Mouse (Mus musculus) lung, embryonic 14.5 days (tissue): ENCODE measurements around the gene Naaladl2. TPM values are rescaled to one million over a fixed set of nuclear protein-coding genes. Genes with fewer than 3 reads are reported as not detected.
"Not testable (repeated sequence)": the region's sequence is repeated elsewhere in the genome, so short reads cannot be mapped to it uniquely, and the experiment has no call there.

Source experiments
- ATAC-seq: fragments of 200-750 bp; cut with Nextera tagmentation; 2 replicates; pipeline ENCODE4 v1.8.0; 2017; ENCODE audit warnings: mild to moderate bottlenecking, moderate TSS enrichment, moderate library complexity; ENCODE audit not compliant: insufficient read depth
- DNase-seq: peaks from one replicate; pipeline ENCODE4 v3.0.0-alpha.2; 2015
- H3K27ac ChIP-seq: fragments of 300-500 bp; sonication (generic); 2 replicates; pipeline ENCODE4 v1.5.1; 2014; ENCODE audit warnings: low read depth, mild to moderate bottlenecking, moderate library complexity
- H3K27me3 ChIP-seq: fragments of 300-500 bp; sonication (generic); 2 replicates; pipeline ENCODE4 v1.6.1; 2014; ENCODE audit warnings: low read length, control low read depth; ENCODE audit not compliant: insufficient read depth
- H3K36me3 ChIP-seq: fragments of 300-500 bp; sonication (generic); 2 replicates; pipeline ENCODE4 v1.6.1; 2014; ENCODE audit warnings: control low read depth; ENCODE audit not compliant: insufficient read depth
- H3K4me1 ChIP-seq: fragments of 300-500 bp; sonication (generic); 2 replicates; pipeline ENCODE4 v1.6.1; 2014; ENCODE audit warnings: antibody characterized with exemption, control low read depth; ENCODE audit not compliant: insufficient read depth
- H3K4me2 ChIP-seq: fragments of 300-500 bp; sonication (generic); 2 replicates; pipeline ENCODE4 v1.6.1; 2014; ENCODE audit warnings: mild to moderate bottlenecking
- H3K4me3 ChIP-seq: fragments of 300-500 bp; sonication (generic); 2 replicates; pipeline ENCODE4 v1.5.1; 2014; ENCODE audit warnings: low read depth, low read length
- H3K9ac ChIP-seq: fragments of 300-500 bp; sonication (generic); 2 replicates; pipeline ENCODE4 v1.6.1; 2014
- H3K9me3 ChIP-seq: fragments of 300-500 bp; sonication (generic); 2 replicates; pipeline ENCODE4 v1.6.1; 2016; ENCODE audit warnings: low read depth, low read length, control low read depth
- CTCF ChIP-seq: IDR thresholded peaks from 2 replicates; pipeline ENCODE4 v1.5.1; 2016; ENCODE audit warnings: antibody characterized with exemption, low read depth
- WGBS: fragments of 180-500 bp; shearing (Covaris S2); extraction: QIAGEN DNeasy Blood & Tissue Kit; methylation state at CpG from one replicate; pipeline ENCODE4 v1.1.7; 2014; 5-methylcytosine and 5-hydroxymethylcytosine counted together
- polyA plus RNA-seq: library from polyadenylated mRNA; unstranded; fragments of >200 nt; fragmentation: Nextera tagmentation; extraction: Ambion mirVana; gene quantifications from 2 replicates; pipeline ENCODE4 v1.2.1, GENCODE M21; 2014

Naaladl2 gene
- polyA plus RNA-seq, 1 experiment from 2014 or later = 1.8 TPM

- 69% methylated on average over 11 of the region's 11 CpGs for WGBS
- Histone ChIP-seq H3K4me1 (no peaks in the 10 kb centered on the region), H3K27me3 (no peaks in the 10 kb centered on the region), H3K4me2 (no peak overlapping the region), H3K9ac (no peak overlapping the region), H3K9me3 (no peaks in the 10 kb centered on the region), H3K27ac (no peak overlapping the region), H3K4me3 (no peak overlapping the region), H3K36me3 (no peaks in the 10 kb centered on the region)
- DNase-seq (no peak), ATAC-seq (no peak)
- TF ChIP-seq CTCF = peak; percentile 29
Measured at GRCm38 (mm10) chr3:24321489-24322405, 822.3 kb downstream of the Naaladl2 start.

GRCm38 (mm10) chr3:24314658-24315297 is 829.3 kb downstream of the Naaladl2 start:
- 29% methylated on average over 4 of the region's 4 CpGs for WGBS
- DNase-seq = no peak

GRCm38 (mm10) chr3:24225418-24225817 is 918.6 kb downstream of the Naaladl2 start:
- no peak for TF ChIP-seq CTCF
- WGBS = 57% methylated on average over 2 of the region's 2 CpGs
- Histone ChIP-seq H3K4me3 (no peak overlapping the region), H3K4me1 (no peaks in the 10 kb centered on the region), H3K9ac (no peak overlapping the region), H3K4me2 (no peak overlapping the region), H3K27ac (no peak overlapping the region), H3K9me3 (no peaks in the 10 kb centered on the region), H3K27me3 (no peaks in the 10 kb centered on the region), H3K36me3 (no peaks in the 10 kb centered on the region)
- DNase-seq (no peak), ATAC-seq (no peak)

More at GRCm38 (mm10) chr3:24314658-24315297, 829.3 kb downstream of the Naaladl2 start:
- no peak for TF ChIP-seq CTCF
- H3K4me3 ChIP-seq = no peak overlapping the region
- no peak for ATAC-seq
- H3K4me1 ChIP-seq = no peaks in the 10 kb centered on the region
- H3K4me2 ChIP-seq = no peak overlapping the region
- H3K9ac ChIP-seq = no peak overlapping the region
- no peak overlapping the region for H3K27ac ChIP-seq
- H3K36me3 ChIP-seq = no peaks in the 10 kb centered on the region
- no peaks in the 10 kb centered on the region for H3K27me3 ChIP-seq
- no peaks in the 10 kb centered on the region for H3K9me3 ChIP-seq

- WGBS = 96% methylated on average over 1 of the region's 1 CpGs
- H3K36me3 ChIP-seq = no peaks in the 10 kb centered on the region
Measured at GRCm38 (mm10) chr3:24217476-24217875, 926.6 kb downstream of the Naaladl2 start.

GRCm38 (mm10) chr3:24166531-24166930 is 977.5 kb downstream of the Naaladl2 start:
- TF ChIP-seq CTCF = no peak
- no peak for ATAC-seq
- no peak overlapping the region for H3K4me2 ChIP-seq

More at GRCm38 (mm10) chr3:24217476-24217875, 926.6 kb downstream of the Naaladl2 start:
- Histone ChIP-seq H3K27ac (no peak overlapping the region), H3K9ac (no peak overlapping the region), H3K27me3 (no peaks in the 10 kb centered on the region), H3K4me3 (no peak overlapping the region), H3K9me3 (no peaks in the 10 kb centered on the region), H3K4me1 (no peaks in the 10 kb centered on the region), H3K4me2 (no peak overlapping the region)
- no peak for DNase-seq
- ATAC-seq = no peak
- TF ChIP-seq CTCF = no peak

GRCm38 (mm10) chr3:24163992-24164391 is 980.1 kb downstream of the Naaladl2 start:
- Histone ChIP-seq H3K27ac (no peak overlapping the region), H3K9ac (no peak overlapping the region), H3K4me3 (no peak overlapping the region), H3K4me1 (no peaks in the 10 kb centered on the region), H3K9me3 (no peaks in the 10 kb centered on the region), H3K27me3 (no peaks in the 10 kb centered on the region), H3K36me3 (no peaks in the 10 kb centered on the region), H3K4me2 (no peak overlapping the region)
- DNase-seq (no peak), ATAC-seq (no peak)
- no peak for TF ChIP-seq CTCF

More at GRCm38 (mm10) chr3:24166531-24166930, 977.5 kb downstream of the Naaladl2 start:
- Histone ChIP-seq H3K27ac (no peak overlapping the region), H3K9ac (no peak overlapping the region), H3K27me3 (no peaks in the 10 kb centered on the region), H3K4me3 (no peak overlapping the region), H3K36me3 (no peaks in the 10 kb centered on the region), H3K4me1 (no peaks in the 10 kb centered on the region), H3K9me3 (no peaks in the 10 kb centered on the region)
- no peak for DNase-seq

GRCm38 (mm10) chr3:24151086-24151815 is 992.8 kb downstream of the Naaladl2 start:
- H3K4me3 ChIP-seq, H3K9me3 ChIP-seq, DNase-seq, H3K36me3 ChIP-seq, H3K9ac ChIP-seq, H3K4me2 ChIP-seq, ATAC-seq, H3K27me3 ChIP-seq, H3K27ac ChIP-seq, H3K4me1 ChIP-seq: not testable (repeated sequence)
- 80% methylated on average over 4 of the region's 4 CpGs for WGBS
